Mouse (Mus musculus): ENCODE measurements around the gene Tm9sf3.

DNA sequence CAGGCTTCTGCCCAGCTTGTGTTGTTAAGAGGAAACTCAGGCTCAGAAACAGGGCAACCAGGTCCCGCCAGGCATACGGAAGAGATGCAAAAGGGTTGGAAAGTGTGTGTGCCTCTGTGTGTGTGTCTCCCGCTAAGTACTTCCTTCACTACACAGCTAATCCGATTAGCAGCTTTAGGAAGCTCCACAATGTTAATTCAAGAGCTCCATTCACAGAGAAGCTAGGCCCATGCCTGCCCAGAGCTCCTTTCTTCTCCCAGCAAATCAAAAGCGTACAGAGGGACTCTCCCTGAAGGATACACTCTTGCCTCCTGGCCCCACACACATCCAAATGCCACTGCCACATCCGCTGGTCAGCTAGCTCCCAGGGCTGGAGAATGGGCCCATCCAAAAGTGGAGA is 86.5 kb downstream of the Tm9sf3 start:
- TF ChIP-seq CTCF (IDR thresholded peaks at IDR 0.05 in 2 of 3, conservative IDR thresholded peaks at IDR 0.05 in 1 of 3; ENCODE audit: control insufficient read depth in 1 of 3, insufficient read depth in 1 of 3, low read depth in 2 of 3, low read length in 3 of 3, poor library complexity in 1 of 3, severe bottlenecking in 1 of 3) = no peak
- no peak for TF ChIP-seq MAZ (IDR thresholded peaks at IDR 0.05; ENCODE audit: low read depth, low read length)
- TF ChIP-seq MXI1 (IDR thresholded peaks at IDR 0.05; ENCODE audit: low read depth, low read length) = no peak
- TF ChIP-seq USF1 (IDR thresholded peaks at IDR 0.05; ENCODE audit: low read depth, low read length) = no peak
- no peak for TF ChIP-seq JUND (IDR thresholded peaks at IDR 0.05; ENCODE audit: low read depth, low read length)
- TF ChIP-seq POLR2A (IDR thresholded peaks at IDR 0.05; ENCODE audit: control insufficient read depth in 1 of 2, insufficient read depth in 1 of 2, low read depth in 1 of 2, low read length in 2 of 2, poor library complexity in 1 of 2) = no peak
- no peak for TF ChIP-seq TBP (IDR thresholded peaks at IDR 0.05; ENCODE audit: low read depth, low read length)
- no peak for TF ChIP-seq EP300 (IDR thresholded peaks at IDR 0.05; ENCODE audit: low read depth in 1 of 2, low read length in 2 of 2)
- no peak for TF ChIP-seq NRF1 (IDR thresholded peaks at IDR 0.05; ENCODE audit: insufficient read depth, low read depth, low read length, poor library complexity, severe bottlenecking)
- no peak for TF ChIP-seq ZNF384 (IDR thresholded peaks at IDR 0.05; ENCODE audit: low read depth, low read length)
- no peak for TF ChIP-seq MEF2A (IDR thresholded peaks at IDR 0.05; ENCODE audit: extremely low read depth, insufficient replicate concordance, low read depth, low read length, poor library complexity, severe bottlenecking)
